Mouse (Mus musculus): Measurements from ENCODE around the gene 2510009E07Rik.

GRCm38 (mm10) chr16:21604354-21604753, 90.1 kb downstream of the 2510009E07Rik start:
- no peak for TF ChIP-seq CTCF (IDR thresholded peaks at IDR 0.05; ENCODE audit: control insufficient read depth, insufficient read depth, insufficient replicate concordance, low read depth, low read length)
- no peak for TF ChIP-seq POLR2A (IDR thresholded peaks at IDR 0.05; ENCODE audit: control insufficient read depth, low read depth, low read length)

Measured in testis, adult 2 months (tissue).